Mouse (Mus musculus): ENCODE results near the gene Rsph3a.

The Rsph3a gene

GRCm38 (mm10) chr17:7945117-7946052 is at the start of gene Rsph3a:
Gene Rsph3a, plus strand, starts transcription at chr17:7945614.
- peak; percentile 84 to 86 for DNase-seq (ENCODE audit: low spot score in 2 of 2)

- no peak for DNase-seq (ENCODE audit: low spot score in 2 of 2)
Measured at GRCm38 (mm10) chr17:7896047-7896635, 49.3 kb upstream of the Rsph3a start.

GRCm38 (mm10) chr17:7897120-7897519 is 48.3 kb upstream of the Rsph3a start:
- DNase-seq (ENCODE audit: low spot score in 2 of 2), result no peak

DNA sequence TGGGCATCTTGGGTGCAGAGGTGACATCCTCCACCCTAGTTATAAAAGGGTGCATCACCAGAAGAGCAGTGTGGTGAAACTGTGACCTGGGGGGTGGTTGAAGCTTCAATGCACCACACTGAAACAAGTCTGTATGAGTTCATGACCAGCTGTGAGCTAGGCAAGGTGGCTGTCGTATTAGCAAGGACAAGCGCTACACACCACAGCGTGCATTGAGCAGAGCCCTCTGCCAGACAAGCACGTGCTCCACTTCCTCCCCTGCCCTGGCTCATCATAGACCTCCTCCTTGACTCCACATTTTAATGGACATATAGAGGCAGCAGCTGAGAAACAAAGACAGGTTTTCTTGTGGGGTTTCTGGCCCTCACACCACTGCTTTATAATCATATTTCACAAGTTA is 47.7 kb upstream of the Rsph3a start:
- peak in 1 of 2 experiments; percentile 11 for DNase-seq (ENCODE audit: low spot score in 2 of 2)

DNA sequence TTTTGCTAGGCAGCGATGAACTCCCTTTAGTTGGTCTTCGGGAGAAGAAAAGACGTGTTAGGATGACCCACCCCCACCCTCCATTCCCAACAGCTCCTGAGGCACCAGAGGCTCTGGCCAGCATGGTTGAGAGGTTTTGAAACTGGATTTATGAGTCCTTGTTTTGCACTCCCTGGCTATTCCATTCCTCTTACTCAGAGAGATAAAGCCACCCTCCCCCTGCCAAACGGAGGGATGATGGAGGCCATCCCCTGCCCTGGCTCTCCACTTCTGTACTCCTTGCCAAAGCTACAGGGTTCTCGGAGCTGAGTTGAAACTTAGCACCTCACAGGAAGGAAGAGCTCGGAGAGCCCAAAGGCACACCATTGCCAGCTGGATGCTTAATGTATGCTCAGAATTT is 46.2 kb upstream of the Rsph3a start:
- DNase-seq (ENCODE audit: low spot score in 2 of 2), result peak in 1 of 2 experiments; percentile 60

DNA sequence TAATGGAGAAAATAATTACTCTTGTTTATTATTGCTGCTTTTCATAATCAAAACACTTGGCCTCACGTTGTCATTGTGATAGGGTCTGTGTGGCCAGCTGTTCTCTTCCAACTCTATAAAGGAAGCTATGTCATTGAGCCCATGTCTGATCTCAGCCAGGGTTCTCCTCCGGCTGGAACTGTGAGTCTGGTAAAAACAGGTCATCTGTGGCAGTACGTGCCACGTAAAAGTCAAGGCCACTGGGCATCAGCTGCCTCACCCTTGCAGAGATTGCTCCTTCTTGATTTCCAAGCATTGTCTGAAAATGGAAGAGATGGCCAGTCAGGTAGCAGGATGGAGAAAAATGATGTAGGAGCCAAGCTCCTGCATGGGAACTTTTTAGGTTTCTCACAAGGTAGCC is 45.5 kb upstream of the Rsph3a start:
- peak in 1 of 2 experiments; percentile 12 for DNase-seq (ENCODE audit: low spot score in 2 of 2)

DNA sequence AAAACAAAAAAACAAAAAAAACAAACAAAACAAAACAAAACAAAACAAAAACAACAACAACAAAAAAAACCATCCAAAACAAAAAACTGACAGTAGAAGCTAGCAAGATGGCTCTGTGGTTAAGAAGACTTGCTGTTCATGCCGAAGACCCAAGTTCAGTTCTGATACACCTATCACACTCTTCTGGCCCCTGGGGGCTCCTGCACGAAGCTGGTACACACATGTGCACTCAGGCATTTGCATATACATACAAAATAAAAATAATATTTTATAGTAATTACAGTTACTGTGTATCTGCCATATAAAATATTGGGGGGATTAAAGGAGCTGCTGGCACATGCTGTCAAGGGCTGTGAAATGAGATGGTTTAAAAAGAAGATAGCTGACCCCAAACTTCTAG is 43.9 kb upstream of the Rsph3a start:
- DNase-seq (ENCODE audit: low spot score in 2 of 2), result no peak

GRCm38 (mm10) chr17:7902362-7902761 is 43.1 kb upstream of the Rsph3a start:
- DNase-seq (ENCODE audit: low spot score in 2 of 2), result no peak

GRCm38 (mm10) chr17:7904992-7905391 is 40.4 kb upstream of the Rsph3a start:
- DNase-seq (ENCODE audit: low spot score in 2 of 2), result no peak

- no peak for DNase-seq (ENCODE audit: low spot score in 2 of 2)
Measured at GRCm38 (mm10) chr17:7905936-7906685, 39.3 kb upstream of the Rsph3a start.

DNA sequence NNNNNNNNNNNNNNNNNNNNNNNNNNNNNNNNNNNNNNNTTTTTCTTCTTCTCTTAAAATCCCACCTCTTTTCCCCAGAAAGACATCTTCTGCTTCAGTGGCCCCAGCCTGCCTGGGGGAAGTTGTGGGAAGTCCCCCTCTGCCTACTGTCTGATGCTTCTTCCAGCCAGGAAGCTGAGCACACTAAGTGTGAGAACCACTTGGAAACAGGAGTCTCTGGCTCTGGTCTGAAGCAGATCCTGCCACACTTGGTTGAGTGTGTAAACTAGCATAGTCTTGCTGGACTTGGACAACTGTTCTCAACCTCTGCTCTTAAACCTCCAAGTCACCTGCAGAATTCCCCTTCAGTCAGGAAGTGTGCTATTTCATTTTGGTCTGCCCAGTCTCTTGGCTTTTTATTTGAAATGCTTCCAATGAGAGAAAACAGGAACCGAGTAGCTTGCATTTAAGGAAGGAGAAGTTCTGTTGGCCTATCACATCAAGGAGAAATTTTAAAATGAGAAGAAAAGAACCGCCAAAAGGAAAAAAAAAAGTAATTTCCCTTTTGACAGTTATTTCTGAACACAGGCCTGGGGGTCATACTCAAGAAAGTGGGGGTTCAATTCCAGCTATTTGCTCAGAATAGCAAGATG is 30.7 kb upstream of the Rsph3a start:
- no peak for DNase-seq (ENCODE audit: low spot score in 2 of 2)

- no peak for DNase-seq (ENCODE audit: low spot score in 2 of 2)
Measured at GRCm38 (mm10) chr17:7915791-7916190, 29.6 kb upstream of the Rsph3a start.

GRCm38 (mm10) chr17:7916782-7917574 is 28.4 kb upstream of the Rsph3a start:
- no peak for DNase-seq (ENCODE audit: low spot score in 2 of 2)

- DNase-seq (ENCODE audit: low spot score in 2 of 2), result no peak
Measured at GRCm38 (mm10) chr17:7918355-7918754, 27.1 kb upstream of the Rsph3a start.

DNA sequence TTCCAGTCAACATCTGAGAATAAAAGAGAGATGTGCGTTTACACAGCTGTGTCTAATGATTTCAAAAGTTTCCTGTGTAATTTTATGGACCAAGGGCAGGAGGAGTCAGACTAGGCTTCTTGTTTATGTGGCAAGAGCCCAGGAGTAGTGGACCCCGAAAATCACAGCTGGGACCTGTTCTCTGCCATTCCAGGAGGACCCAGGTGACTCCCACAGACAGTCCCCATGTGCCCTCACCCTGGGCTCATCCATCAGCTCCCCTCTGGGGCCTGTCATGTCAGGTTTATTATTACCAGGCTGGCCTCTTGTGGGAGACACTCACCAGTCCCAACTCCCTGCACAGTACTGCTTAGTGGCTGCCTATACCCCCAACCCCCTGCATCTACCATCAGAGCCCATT is 26.2 kb upstream of the Rsph3a start:
- DNase-seq (ENCODE audit: low spot score in 2 of 2), result no peak

- DNase-seq (ENCODE audit: low spot score in 2 of 2), result no peak
Measured at GRCm38 (mm10) chr17:7922564-7922963, 22.9 kb upstream of the Rsph3a start.

- DNase-seq (ENCODE audit: low spot score in 2 of 2), result no peak
Measured at GRCm38 (mm10) chr17:7924185-7924725, 21.2 kb upstream of the Rsph3a start.

- DNase-seq (ENCODE audit: low spot score in 2 of 2), result no peak
Measured at GRCm38 (mm10) chr17:7925413-7926160, 19.8 kb upstream of the Rsph3a start, which contains the start of gene Tagap. Gene Tagap, plus strand, starts transcription at chr17:7926000.

GRCm38 (mm10) chr17:7927582-7928535 is 17.6 kb upstream of the Rsph3a start:
- peak in 1 of 2 experiments; percentile 81 for DNase-seq (ENCODE audit: low spot score in 2 of 2)
